Mouse (Mus musculus): ENCODE measurements around the gene E4f1. TPM values are rescaled to one million over a fixed set of nuclear protein-coding genes. Genes with fewer than 3 reads are reported as not detected.
"Not testable (repeated sequence)": the region's sequence is repeated elsewhere in the genome, so short reads cannot be mapped to it uniquely, and the experiment has no call there.

The E4f1 gene
- polyA plus RNA-seq, 1 experiment from 2014 or later: 44.9 TPM

- H3K9ac ChIP-seq (replicated peaks): no peak overlapping the region
- H3K36me3 ChIP-seq: peaks cover 81% of the 10 kb centered on the region
- no peak overlapping the region for H3K4me3 ChIP-seq
- ATAC-seq (replicated peaks): no peak
- no peak overlapping the region for H3K4me2 ChIP-seq (replicated peaks)
- H3K9me3 ChIP-seq: no peaks in the 10 kb centered on the region
- no peaks in the 10 kb centered on the region for H3K27me3 ChIP-seq
- no peak overlapping the region for H3K27ac ChIP-seq (replicated peaks)
- 93% methylated on average over 8 of the region's 8 CpGs for WGBS
- H3K4me1 ChIP-seq: no peaks in the 10 kb centered on the region
These were observed 23.5 kb downstream of the E4f1 start for GRCm38 (mm10) chr17:24446590-24446989.

DNA sequence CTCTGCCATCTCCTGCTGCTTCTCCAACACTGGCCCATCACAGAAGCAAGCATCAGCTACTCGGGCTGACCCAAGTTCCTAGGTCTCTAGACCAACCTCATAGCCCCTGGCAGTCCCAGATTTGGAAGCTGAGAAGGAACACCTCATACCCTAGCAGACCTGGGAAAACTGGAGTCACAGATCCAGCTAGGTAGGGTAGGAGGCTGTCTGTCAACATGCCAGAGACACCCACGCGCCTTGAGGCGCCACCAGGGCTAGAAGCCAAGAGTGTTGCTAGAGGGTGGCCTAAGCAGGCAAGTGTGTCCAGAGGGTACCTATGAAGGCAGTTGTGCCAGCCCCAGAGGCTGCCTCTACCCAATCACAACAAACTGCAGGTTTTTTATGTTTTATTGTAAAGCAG, 26.7 kb downstream of the E4f1 start:
- Histone ChIP-seq H3K9ac (replicated peaks) (no peak overlapping the region), H3K4me1 (no peaks in the 10 kb centered on the region), H3K27me3 (no peaks in the 10 kb centered on the region), H3K9me3 (no peaks in the 10 kb centered on the region), H3K4me2 (replicated peaks) (no peak overlapping the region), H3K27ac (replicated peaks) (no peak overlapping the region), H3K36me3 (peaks cover 74% of the 10 kb centered on the region), H3K4me3 (no peak overlapping the region)
- ATAC-seq (replicated peaks): no peak
- WGBS: 91% methylated on average over 4 of the region's 4 CpGs

- Histone ChIP-seq H3K27me3 (no peaks in the 10 kb centered on the region), H3K27ac (replicated peaks) (no peak within 1 kb of the TSS), H3K9ac (replicated peaks) (no peak within 1 kb of the TSS), H3K4me1 (no peaks in the 10 kb centered on the region), H3K4me2 (replicated peaks) (no peak within 1 kb of the TSS), H3K9me3 (no peaks in the 10 kb centered on the region), H3K36me3 (peaks cover 70% of the 10 kb centered on the region), H3K4me3 (no peak within 1 kb of the TSS)
- ATAC-seq (replicated peaks): no peak
- 82% methylated on average over 7 of the region's 7 CpGs for WGBS
These were observed 27.4 kb downstream of the E4f1 start, which contains the start of gene Dnase1l2 for GRCm38 (mm10) chr17:24442632-24443155. Gene Dnase1l2, minus strand, starts transcription at chr17:24443105.

DNA sequence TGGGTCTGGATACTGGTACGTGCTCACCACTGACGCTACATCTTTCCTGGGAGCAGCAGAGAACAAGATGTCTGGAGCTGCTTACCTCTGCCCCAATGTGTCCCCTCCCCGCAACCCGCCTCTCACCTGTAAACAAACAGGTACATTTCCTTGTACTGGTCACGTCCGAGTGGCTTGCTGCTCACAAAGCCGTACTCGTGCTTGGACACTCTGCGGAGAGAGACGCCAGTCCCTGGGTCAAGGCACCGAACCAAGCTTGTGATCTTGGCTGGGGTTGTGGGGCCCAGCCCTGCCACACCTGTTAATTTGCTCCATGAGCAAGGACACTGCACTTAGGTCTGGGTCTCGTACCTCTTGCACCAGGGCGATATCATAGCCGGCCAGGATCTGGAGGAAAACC, 28.0 kb downstream of the E4f1 start:
- no peak for ATAC-seq (replicated peaks)
- WGBS: 91% methylated on average over 14 of the region's 14 CpGs

GRCm38 (mm10) chr17:24441148-24441547, 29.0 kb downstream of the E4f1 start:
- no peak for ATAC-seq (replicated peaks)
- H3K9ac ChIP-seq (replicated peaks): no peak overlapping the region
- WGBS: 45% methylated on average over 2 of the region's 2 CpGs
- H3K4me3 ChIP-seq: no peak overlapping the region
- no peaks in the 10 kb centered on the region for H3K9me3 ChIP-seq
- no peak overlapping the region for H3K4me2 ChIP-seq (replicated peaks)
- H3K27me3 ChIP-seq: no peaks in the 10 kb centered on the region
- H3K36me3 ChIP-seq: peaks cover 55% of the 10 kb centered on the region
- H3K27ac ChIP-seq (replicated peaks): no peak overlapping the region
- H3K4me1 ChIP-seq: no peaks in the 10 kb centered on the region

More for the DNA sequence above, 28.0 kb downstream of the E4f1 start:
- Histone ChIP-seq H3K9ac (replicated peaks) (no peak overlapping the region), H3K27me3 (no peaks in the 10 kb centered on the region), H3K9me3 (no peaks in the 10 kb centered on the region), H3K4me3 (no peak overlapping the region), H3K27ac (replicated peaks) (no peak overlapping the region), H3K4me1 (no peaks in the 10 kb centered on the region), H3K36me3 (peaks cover 64% of the 10 kb centered on the region), H3K4me2 (replicated peaks) (no peak overlapping the region)

DNA sequence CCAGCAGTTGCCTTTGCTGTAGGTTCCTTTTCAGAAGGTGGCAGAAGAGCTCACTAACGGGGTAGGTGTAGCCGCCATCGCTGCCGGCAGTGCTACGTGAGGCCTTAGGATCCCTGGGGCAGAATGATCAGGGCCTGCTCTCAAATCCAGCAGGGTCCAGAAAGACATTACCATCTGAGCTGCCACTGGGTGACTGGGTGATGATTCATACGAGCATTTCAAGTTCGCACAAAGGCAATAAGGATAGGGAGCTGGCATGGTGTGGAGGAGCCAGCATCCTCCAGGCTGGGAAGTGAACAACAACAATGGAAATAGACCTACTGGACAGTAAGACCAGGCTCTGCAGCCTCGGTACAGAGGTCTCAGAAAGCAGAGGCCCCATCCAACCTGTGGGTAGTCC, 29.7 kb downstream of the E4f1 start:
- no peak overlapping the region for H3K27ac ChIP-seq (replicated peaks)
- peaks cover 47% of the 10 kb centered on the region for H3K36me3 ChIP-seq
- H3K9ac ChIP-seq (replicated peaks): no peak overlapping the region
- H3K4me2 ChIP-seq (replicated peaks): no peak overlapping the region
- WGBS: 90% methylated on average over 8 of the region's 8 CpGs
- H3K4me3 ChIP-seq: no peak overlapping the region
- no peaks in the 10 kb centered on the region for H3K4me1 ChIP-seq
- H3K27me3 ChIP-seq: no peaks in the 10 kb centered on the region
- no peak for ATAC-seq (replicated peaks)
- H3K9me3 ChIP-seq: no peaks in the 10 kb centered on the region

DNA sequence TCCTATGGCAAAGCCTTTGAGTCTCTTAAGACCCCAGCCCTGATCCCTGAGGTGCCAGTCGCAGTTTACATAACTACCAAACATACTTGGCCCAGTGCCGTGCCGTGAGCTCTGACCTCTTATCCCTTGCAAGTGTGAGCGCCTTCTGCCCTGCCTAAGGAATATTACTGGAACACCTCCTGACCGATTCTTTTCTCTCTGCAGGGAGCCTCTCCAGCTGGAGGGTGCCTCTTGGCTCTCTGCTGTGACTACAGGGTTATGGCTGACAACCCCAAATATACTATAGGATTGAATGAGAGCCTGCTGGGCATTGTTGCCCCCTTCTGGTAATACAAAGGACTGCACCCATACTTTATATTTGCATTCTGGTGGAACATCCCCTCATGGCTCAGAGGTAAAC, 33.1 kb downstream of the E4f1 start:
- Histone ChIP-seq H3K9ac (replicated peaks) (no peak overlapping the region), H3K36me3 (peaks cover 29% of the 10 kb centered on the region), H3K4me2 (replicated peaks) (no peak overlapping the region), H3K9me3 (no peaks in the 10 kb centered on the region), H3K4me3 (no peak overlapping the region), H3K4me1 (no peaks in the 10 kb centered on the region), H3K27ac (replicated peaks) (no peak overlapping the region), H3K27me3 (no peaks in the 10 kb centered on the region)
- 71% methylated on average over 5 of the region's 5 CpGs for WGBS
- peak; percentile 48 for ATAC-seq (replicated peaks)

- WGBS: 85% methylated on average over 14 of the region's 14 CpGs
These were observed 40.7 kb downstream of the E4f1 start for GRCm38 (mm10) chr17:24429201-24429983.

GRCm38 (mm10) chr17:24427170-24427557, 42.9 kb downstream of the E4f1 start:
- no peaks in the 10 kb centered on the region for H3K27me3 ChIP-seq
- H3K9ac ChIP-seq (replicated peaks): peak overlapping the region; percentile 84
- H3K4me2 ChIP-seq (replicated peaks): peak overlapping the region; percentile 51
- H3K9me3 ChIP-seq: no peaks in the 10 kb centered on the region
- WGBS: 5% methylated on average over 8 of the region's 8 CpGs
- H3K4me1 ChIP-seq: peaks cover 11% of the 10 kb centered on the region
- H3K4me3 ChIP-seq: peak overlapping the region; percentile 76
- peak overlapping the region; percentile 95; the same call in 1 of the 2 replicates for H3K27ac ChIP-seq (replicated peaks)
- H3K36me3 ChIP-seq: peaks cover 29% of the 10 kb centered on the region
- ATAC-seq (replicated peaks): no peak

More at GRCm38 (mm10) chr17:24429201-24429983, 40.7 kb downstream of the E4f1 start:
- Histone ChIP-seq H3K4me1 (peaks cover 11% of the 10 kb centered on the region), H3K36me3 (peaks cover 8% of the 10 kb centered on the region), H3K9me3 (no peaks in the 10 kb centered on the region), H3K9ac (replicated peaks) (no peak overlapping the region), H3K4me3 (no peak overlapping the region), H3K27me3 (no peaks in the 10 kb centered on the region), H3K4me2 (replicated peaks) (no peak overlapping the region), H3K27ac (replicated peaks) (no peak overlapping the region)
- ATAC-seq (replicated peaks): no peak

GRCm38 (mm10) chr17:24426471-24427169, 43.5 kb downstream of the E4f1 start, which contains the start of gene Eci1:
Gene Eci1, plus strand, starts transcription at chr17:24426641.
- peak within 1 kb of the TSS; percentile 76 for H3K4me3 ChIP-seq
- H3K9me3 ChIP-seq: no peaks in the 10 kb centered on the region
- H3K36me3 ChIP-seq: peaks cover 35% of the 10 kb centered on the region
- under 1% methylated on average over 48 of the region's 48 CpGs for WGBS
- peak; percentile 97 for ATAC-seq (replicated peaks)
- H3K27me3 ChIP-seq: no peaks in the 10 kb centered on the region
- H3K4me1 ChIP-seq: peaks cover 11% of the 10 kb centered on the region
- H3K4me2 ChIP-seq (replicated peaks): peak within 1 kb of the TSS; percentile 51
- H3K27ac ChIP-seq (replicated peaks): peak within 1 kb of the TSS; percentile 95
- peak within 1 kb of the TSS; percentile 84 for H3K9ac ChIP-seq (replicated peaks)

GRCm38 (mm10) chr17:24425905-24426304, 44.2 kb downstream of the E4f1 start:
- Histone ChIP-seq H3K27ac (replicated peaks) (peak overlapping the region; percentile 95), H3K27me3 (no peaks in the 10 kb centered on the region), H3K4me3 (no peak overlapping the region), H3K4me2 (replicated peaks) (peak overlapping the region; percentile 51; the same call in 1 of the 2 replicates), H3K9me3 (no peaks in the 10 kb centered on the region), H3K36me3 (peaks cover 42% of the 10 kb centered on the region), H3K9ac (replicated peaks) (no peak overlapping the region), H3K4me1 (peaks cover 11% of the 10 kb centered on the region)
- 0 out of 2 replicates have a peak, but pooled peaks have one; percentile 2 for ATAC-seq (replicated peaks)
- WGBS: 85% methylated on average over 7 of the region's 7 CpGs

- not testable (repeated sequence) for ATAC-seq (replicated peaks); H3K27me3 ChIP-seq; H3K4me3 ChIP-seq; H3K9ac ChIP-seq (replicated peaks); H3K4me2 ChIP-seq (replicated peaks); H3K27ac ChIP-seq (replicated peaks); H3K9me3 ChIP-seq
- Histone ChIP-seq H3K36me3 (peaks cover 47% of the 10 kb centered on the region), H3K4me1 (peaks cover 11% of the 10 kb centered on the region)
- 90% methylated on average over 6 of the region's 8 CpGs for WGBS
These were observed 44.8 kb downstream of the E4f1 start for GRCm38 (mm10) chr17:24425326-24425725.

All from forebrain, embryonic 15.5 days (tissue).